Mouse (Mus musculus) hindbrain, postnatal 0 days (tissue): ENCODE results near the gene Abhd6. TPM values are rescaled to one million over a fixed set of nuclear protein-coding genes. Genes with fewer than 3 reads are reported as not detected.

Experiments
- ATAC-seq: fragments of 200-750 bp; cut with Nextera tagmentation; 2 replicates; pipeline ENCODE4 v1.8.0; 2017; ENCODE audit warnings: mild to moderate bottlenecking, moderate TSS enrichment, moderate library complexity
- DNase-seq: peaks from one replicate; pipeline ENCODE4 v3.0.0-alpha.2; 2015; ENCODE audit warnings: low spot score
- H3K27ac ChIP-seq: fragments of 300-500 bp; sonication (generic); 2 replicates; pipeline ENCODE4 v1.5.1; 2014; ENCODE audit warnings: mild to moderate bottlenecking
- H3K27me3 ChIP-seq: fragments of 300-500 bp; sonication (generic); 2 replicates; pipeline ENCODE4 v1.6.1; 2014; ENCODE audit warnings: low read length, mixed read lengths; ENCODE audit not compliant: insufficient read depth
- H3K36me3 ChIP-seq: fragments of 300-500 bp; sonication (generic); 2 replicates; pipeline ENCODE4 v1.6.1; 2014; ENCODE audit warnings: low read length, mixed read lengths; ENCODE audit not compliant: insufficient read depth
- H3K4me1 ChIP-seq: fragments of 300-500 bp; sonication (generic); 2 replicates; pipeline ENCODE4 v1.6.1; 2014; ENCODE audit warnings: antibody characterized with exemption, low read length, mixed read lengths; ENCODE audit not compliant: insufficient read depth
- H3K4me2 ChIP-seq: fragments of 300-500 bp; sonication (generic); 2 replicates; pipeline ENCODE4 v1.6.1; 2014; ENCODE audit warnings: low read depth, mild to moderate bottlenecking, low read length, moderate library complexity, mixed read lengths
- H3K4me3 ChIP-seq: fragments of 300-500 bp; sonication (generic); 2 replicates; pipeline ENCODE4 v1.5.1; 2014; ENCODE audit warnings: low read length
- H3K9ac ChIP-seq: fragments of 300-500 bp; sonication (generic); replicated peaks from 2 replicates; pipeline ENCODE4 v1.6.1; 2014; ENCODE audit warnings: mild to moderate bottlenecking, low read length, moderate library complexity, mixed read lengths
- H3K9me3 ChIP-seq: fragments of 300-500 bp; sonication (generic); 2 replicates; pipeline ENCODE4 v1.6.1; 2016; ENCODE audit warnings: low read length, mixed read lengths
- CTCF ChIP-seq: IDR thresholded peaks from 2 replicates; pipeline ENCODE4 v1.5.1; 2016; ENCODE audit warnings: antibody characterized with exemption, control low read depth, low read depth
- WGBS: fragments of 180-500 bp; shearing (Covaris S2); extraction: QIAGEN DNeasy Blood & Tissue Kit; methylation state at CpG from one replicate; pipeline ENCODE4 v1.1.7; 2014; 5-methylcytosine and 5-hydroxymethylcytosine counted together
- polyA plus RNA-seq: library from polyadenylated mRNA; unstranded; fragments of >200 nt; fragmentation: Nextera tagmentation; extraction: Ambion mirVana; gene quantifications from 2 replicates; pipeline ENCODE4 v1.2.1, GENCODE M21; 2015
- total RNA-seq: library from RNA; depleted of rRNA; stranded (reverse); fragments of >200 nt; gene quantifications from 2 replicates; pipeline ENCODE4 v1.2.3, GENCODE M21; 2014

The Abhd6 gene
- total and polyA plus RNA-seq, 2 experiments from 2014 or later: 14.8 to 36.5 TPM

DNA sequence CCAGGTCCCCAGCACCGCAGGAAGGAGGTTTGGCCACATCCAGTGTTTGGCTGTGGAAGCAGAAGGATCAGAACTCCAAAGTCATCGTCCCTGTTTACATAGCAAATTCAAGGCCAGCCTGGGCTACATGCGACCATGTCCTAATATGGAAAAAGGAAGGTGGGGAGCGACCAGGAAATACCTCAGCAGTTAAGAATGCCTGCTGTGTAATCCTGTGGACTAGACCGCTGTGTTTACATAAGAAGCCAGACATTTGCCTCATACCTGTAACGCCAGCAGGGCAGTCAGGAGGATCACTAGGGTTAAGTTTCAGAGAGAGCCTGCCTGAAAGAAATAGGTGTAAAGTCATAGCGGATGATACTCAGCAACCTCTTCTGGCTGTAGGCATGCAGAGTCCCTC is 39.5 kb upstream of the Abhd6 start:
- no peak overlapping the region for H3K4me2 ChIP-seq
- no peak overlapping the region for H3K4me3 ChIP-seq
- H3K27me3 ChIP-seq: no peaks in the 10 kb centered on the region
- no peak for DNase-seq
- TF ChIP-seq CTCF: no peak
- H3K4me1 ChIP-seq: no peaks in the 10 kb centered on the region
- H3K27ac ChIP-seq: no peak overlapping the region
- ATAC-seq: no peak
- no peaks in the 10 kb centered on the region for H3K36me3 ChIP-seq
- no peak overlapping the region for H3K9ac ChIP-seq
- WGBS: 73% methylated on average over 7 of the region's 7 CpGs
- no peaks in the 10 kb centered on the region for H3K9me3 ChIP-seq

GRCm38 (mm10) chr14:7964219-7964889 is 38.3 kb upstream of the Abhd6 start:
- H3K4me1 ChIP-seq: no peaks in the 10 kb centered on the region
- DNase-seq (peak; percentile 91), ATAC-seq (peak; percentile 68)
- no peak overlapping the region for H3K4me3 ChIP-seq
- peak; percentile 92 for TF ChIP-seq CTCF
- no peak overlapping the region for H3K4me2 ChIP-seq
- no peak overlapping the region for H3K9ac ChIP-seq
- WGBS: 55% methylated on average over 11 of the region's 11 CpGs
- H3K36me3 ChIP-seq: no peaks in the 10 kb centered on the region
- H3K27me3 ChIP-seq: no peaks in the 10 kb centered on the region
- no peaks in the 10 kb centered on the region for H3K9me3 ChIP-seq
- H3K27ac ChIP-seq: no peak overlapping the region

DNA sequence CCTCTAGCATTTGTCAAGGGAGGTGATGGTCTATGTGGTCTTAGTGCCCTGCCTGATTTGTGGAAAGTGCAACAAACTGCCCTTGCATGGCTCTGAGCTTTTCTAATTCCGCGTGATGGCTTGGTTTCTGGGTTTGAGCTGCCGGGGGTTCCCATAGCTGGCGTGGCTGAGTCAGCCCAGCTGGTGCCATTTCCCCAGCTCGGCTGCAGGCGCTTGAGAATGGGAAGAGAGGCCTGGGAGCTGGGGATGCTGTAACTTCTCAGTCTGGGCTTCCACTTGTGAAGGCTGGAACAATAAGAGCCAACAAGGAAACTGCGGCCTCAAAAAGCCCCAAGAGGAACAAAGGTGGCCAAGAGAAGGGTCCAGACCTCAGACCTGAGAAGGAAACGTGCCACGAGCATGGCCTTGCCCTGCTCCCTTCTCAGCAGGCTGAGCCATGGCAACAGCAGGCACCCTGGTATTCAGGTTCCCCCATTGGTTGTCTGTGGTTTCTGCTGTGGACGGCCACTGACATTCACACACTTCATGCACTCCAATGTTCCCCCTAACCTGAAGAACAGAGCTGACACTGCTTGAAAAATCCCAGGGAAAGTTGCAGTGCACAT is 30.7 kb upstream of the Abhd6 start:
- H3K4me1 ChIP-seq: no peaks in the 10 kb centered on the region
- H3K27me3 ChIP-seq: no peaks in the 10 kb centered on the region

DNA sequence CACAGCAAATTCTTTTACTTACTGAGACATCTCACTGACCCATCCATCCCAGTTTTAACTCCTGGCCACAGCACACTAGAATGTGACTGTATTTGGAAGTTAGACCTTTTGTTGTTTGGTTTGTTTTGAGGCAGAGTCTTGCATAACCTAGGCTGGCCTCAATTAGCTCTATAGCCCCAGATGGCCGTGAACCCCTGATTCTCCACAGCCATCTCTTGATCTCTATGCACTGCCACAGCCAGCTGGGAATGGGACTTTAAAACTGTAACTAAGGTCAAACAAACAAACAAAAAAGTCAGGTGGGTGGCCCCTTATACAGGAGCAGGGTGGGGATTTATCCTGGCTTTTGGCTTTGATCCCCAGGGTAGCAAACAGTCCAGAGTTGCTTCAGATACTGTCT is 28.1 kb upstream of the Abhd6 start:
- Histone ChIP-seq H3K9ac (no peak overlapping the region), H3K36me3 (no peaks in the 10 kb centered on the region), H3K27me3 (no peaks in the 10 kb centered on the region), H3K4me2 (no peak overlapping the region), H3K27ac (no peak overlapping the region), H3K9me3 (no peaks in the 10 kb centered on the region), H3K4me3 (no peak overlapping the region), H3K4me1 (no peaks in the 10 kb centered on the region)
- ATAC-seq: no peak
- 89% methylated on average over 1 of the region's 1 CpGs for WGBS
- no peak for DNase-seq
- no peak for TF ChIP-seq CTCF

More for the DNA sequence above, 30.7 kb upstream of the Abhd6 start:
- no peak for DNase-seq
- ATAC-seq: no peak
- H3K27ac ChIP-seq: no peak overlapping the region
- no peaks in the 10 kb centered on the region for H3K36me3 ChIP-seq
- H3K4me3 ChIP-seq: no peak overlapping the region
- H3K9me3 ChIP-seq: no peaks in the 10 kb centered on the region
- H3K9ac ChIP-seq: no peak overlapping the region
- H3K4me2 ChIP-seq: no peak overlapping the region
- 66% methylated on average over 10 of the region's 10 CpGs for WGBS
- no peak for TF ChIP-seq CTCF

GRCm38 (mm10) chr14:7975177-7975576 is 27.5 kb upstream of the Abhd6 start:
- WGBS: 87% methylated on average over 6 of the region's 6 CpGs
- Histone ChIP-seq H3K36me3 (no peaks in the 10 kb centered on the region), H3K27me3 (no peaks in the 10 kb centered on the region), H3K4me2 (no peak overlapping the region), H3K9me3 (no peaks in the 10 kb centered on the region), H3K9ac (no peak overlapping the region), H3K4me1 (no peaks in the 10 kb centered on the region), H3K27ac (no peak overlapping the region), H3K4me3 (no peak overlapping the region)
- ATAC-seq (no peak), DNase-seq (no peak)
- no peak for TF ChIP-seq CTCF

- ATAC-seq (no peak), DNase-seq (no peak)
- H3K27me3 ChIP-seq: no peaks in the 10 kb centered on the region
- no peak overlapping the region for H3K4me3 ChIP-seq
- no peaks in the 10 kb centered on the region for H3K4me1 ChIP-seq
- H3K9me3 ChIP-seq: no peaks in the 10 kb centered on the region
- H3K4me2 ChIP-seq: no peak overlapping the region
- no peak for TF ChIP-seq CTCF
- H3K9ac ChIP-seq: no peak overlapping the region
- no peaks in the 10 kb centered on the region for H3K36me3 ChIP-seq
- WGBS: 91% methylated on average over 1 of the region's 1 CpGs
- no peak overlapping the region for H3K27ac ChIP-seq
Observed at GRCm38 (mm10) chr14:7977471-7977870, 25.2 kb upstream of the Abhd6 start.

- ATAC-seq (no peak), DNase-seq (no peak)
- Histone ChIP-seq H3K36me3 (no peaks in the 10 kb centered on the region), H3K27me3 (no peaks in the 10 kb centered on the region), H3K27ac (no peak overlapping the region), H3K4me2 (no peak overlapping the region), H3K4me1 (no peaks in the 10 kb centered on the region), H3K9ac (no peak overlapping the region), H3K9me3 (no peaks in the 10 kb centered on the region), H3K4me3 (no peak overlapping the region)
- WGBS: 79% methylated on average over 1 of the region's 1 CpGs
- TF ChIP-seq CTCF: no peak
Observed at GRCm38 (mm10) chr14:7978183-7978582, 24.5 kb upstream of the Abhd6 start.
